ENCODE assay signal across 9 mouse cellular contexts in the genomic region with DNA sequence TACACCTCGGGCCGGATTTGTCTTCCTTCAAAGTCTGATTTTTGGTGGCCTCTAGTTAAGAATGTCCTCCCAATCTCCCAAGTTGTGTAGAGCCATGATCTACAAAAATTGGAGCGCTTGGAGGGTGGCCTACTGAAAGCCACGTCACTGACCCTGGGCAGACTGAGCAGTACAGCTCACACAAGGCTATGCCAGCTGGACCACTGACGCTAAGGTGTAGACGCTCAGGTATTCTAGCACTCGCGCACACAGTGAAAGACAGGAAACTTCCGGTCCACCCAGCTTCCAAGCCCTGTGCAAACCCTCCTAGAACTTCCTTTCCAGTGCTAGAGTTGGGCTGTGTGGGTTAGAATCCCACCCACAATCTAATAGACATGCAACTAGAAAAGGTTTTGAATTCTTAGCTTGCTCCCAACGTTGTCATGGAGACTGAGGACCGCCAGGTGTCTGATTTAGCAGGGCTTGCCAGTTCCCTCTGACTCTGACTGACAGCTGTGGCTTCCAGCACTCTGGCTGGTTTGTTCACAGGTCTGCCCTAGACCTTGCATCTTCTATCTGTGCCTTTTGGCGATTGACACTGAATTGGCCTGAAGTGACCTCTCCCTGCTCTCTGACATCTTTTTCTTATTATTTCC. TPM values are rescaled to one million over a fixed set of nuclear protein-coding genes. Genes with fewer than 3 reads are reported as not detected.
DNase-seq lines count a peak whose midpoint lies in the region; ATAC-seq lines count a peak whose summit lies in the region.
"Had no signal": no experiment of that assay in that cellular context is flagged by ENCODE, and none has a peak within 500 bp of the region (broad histone marks: within the 10 kb centered on the region; RNA-seq: fewer than 3 reads in every experiment).

No protein-coding gene starts in this region.

- no peaks in the 10 kb centered on the region for H3K36me3 ChIP-seq in lung, embryonic 15.5 days
- H3K36me3 ChIP-seq in forebrain, embryonic 14.5 days (ENCODE audit: control insufficient read depth, insufficient read depth, low read length) = no peaks in the 10 kb centered on the region
- H3K36me3 ChIP-seq: limb, embryonic 15.5 days had no signal

- H3K9ac ChIP-seq in lung, embryonic 15.5 days = no peak overlapping the region
- H3K9ac ChIP-seq in forebrain, embryonic 14.5 days (ENCODE audit: low read length) = no peak overlapping the region
- H3K9ac ChIP-seq: limb, embryonic 15.5 days had no signal

- H3K27me3 ChIP-seq in lung, embryonic 15.5 days = no peaks in the 10 kb centered on the region
- H3K27me3 ChIP-seq in forebrain, embryonic 14.5 days (replicated peaks; ENCODE audit: control insufficient read depth, insufficient read depth, low read length) = no peaks in the 10 kb centered on the region
- H3K27me3 ChIP-seq: limb, embryonic 15.5 days had no signal

- no peak overlapping the region for H3K4me3 ChIP-seq in lung, embryonic 15.5 days
- no peak overlapping the region for H3K4me3 ChIP-seq in forebrain, embryonic 14.5 days (ENCODE audit: low read depth, low read length)
- H3K4me3 ChIP-seq: limb, embryonic 15.5 days had no signal

- no peak overlapping the region for H3K4me2 ChIP-seq in lung, embryonic 15.5 days
- H3K4me2 ChIP-seq in forebrain, embryonic 14.5 days (ENCODE audit: low read length) = no peak overlapping the region
- H3K4me2 ChIP-seq: limb, embryonic 15.5 days had no signal

- peaks cover 3% of the 10 kb centered on the region; the same call in 1 of the 2 replicates for H3K4me1 ChIP-seq in lung, embryonic 15.5 days
- H3K4me1 ChIP-seq in forebrain, embryonic 14.5 days (ENCODE audit: control insufficient read depth, insufficient read depth, low read length) = no peaks in the 10 kb centered on the region

- no peaks in the 10 kb centered on the region for H3K9me3 ChIP-seq in lung, embryonic 15.5 days
- no peaks in the 10 kb centered on the region for H3K9me3 ChIP-seq in forebrain, embryonic 14.5 days (replicated peaks; ENCODE audit: control insufficient read depth, low read length)
- H3K9me3 ChIP-seq: limb, embryonic 15.5 days had no signal

- intact Hi-C loops in heart, postnatal 25 days (cut with DNase I) = loop anchor here (2.0 kb wide), 1 partner anchor 160 kb away; no protein-coding TSS in a partner anchor

- H3K27ac ChIP-seq in lung, embryonic 15.5 days = no peak overlapping the region
- H3K27ac ChIP-seq in forebrain, embryonic 14.5 days (ENCODE audit: low read depth, low read length) = no peak overlapping the region
- H3K27ac ChIP-seq: limb, embryonic 15.5 days had no signal

- peak; percentile 28; the same call in 1 of the 2 replicates for ATAC-seq in lung, embryonic 15.5 days (ENCODE audit: borderline replicate concordance, extremely low read depth, low FRiP score, low TSS enrichment)
- ATAC-seq in forebrain, embryonic 14.5 days = peak; percentile 54
- no peak for ATAC-seq in erythroid progenitor cell, adult 5-6 weeks (replicated peaks; ENCODE audit: low FRiP score, poor library complexity, severe bottlenecking)

- DNase-seq in lung, postnatal 10 days = no peak
- no peak for DNase-seq in forebrain, embryonic 14.5 days (ENCODE audit: low spot score)
- DNase-seq in layer of hippocampus, postnatal 36 days = peak; percentile 25 to 36
- peak; percentile 60 for DNase-seq in thymus, postnatal 0 days (ENCODE audit: low spot score)
- DNase-seq in heart, postnatal 25 days (ENCODE audit: low spot score) = no peak
- DNase-seq in left cerebral cortex, adult 18-20 months (ENCODE audit: low spot score in 2 of 2) = no peak

- WGBS in lung, embryonic 15.5 days = 65% methylated on average over 12 of the region's 12 CpGs
- 66% methylated on average over 12 of the region's 12 CpGs for WGBS in forebrain, embryonic 14.5 days

RNA-seq across cellular contexts. Expression of a gene that starts 44.6 kb away (rescaled TPM):
- polyA plus RNA-seq in lung, embryonic 15.5 days (2015; fragmentation: Nextera tagmentation; extraction: Ambion mirVana) = 21.0 and 21.2 TPM in 2 replicates
- polyA plus RNA-seq in forebrain, embryonic 14.5 days (2014; fragmentation: Nextera tagmentation; extraction: Ambion mirVana) = 23.3 and 31.7 TPM in 2 replicates
- 10 to 100 TPM; 47.7 to 48.8 TPM for total RNA-seq in layer of hippocampus, postnatal 36 days (2021)
- 11.1 and 11.3 TPM in 2 replicates for polyA plus RNA-seq in thymus, postnatal 0 days (2015; fragmentation: Nextera tagmentation; extraction: Ambion mirVana)
- total RNA-seq in erythroid progenitor cell, adult 5-6 weeks (2015; ENCODE audit: low replicate concordance) = 13.4 and 18.0 TPM in 2 replicates
- 6.9 and 10.8 TPM in 2 replicates for total RNA-seq in erythroid progenitor cell, adult 5-6 weeks (2017; ENCODE audit: low replicate concordance)
- total RNA-seq in heart, postnatal 25 days (2021) = 10 to 100 TPM in 1 of 2 experiments, 1 to 10 TPM in 1; 7.8 to 13.0 TPM
- 10 to 100 TPM; 32.7 to 35.0 TPM for total RNA-seq in left cerebral cortex, adult 18-20 months (2021)

Comparison
In these comparisons a context has a peak if more than half of its experiments do, and no peak if none do; other contexts are left out.
1. DNase-seq: peak in layer of hippocampus, postnatal 36 days (2 of 2) and thymus, postnatal 0 days (single experiment); none in lung, postnatal 10 days (single experiment), forebrain, embryonic 14.5 days (single experiment), heart, postnatal 25 days (single experiment) and left cerebral cortex, adult 18-20 months (0 of 2).